Mouse (Mus musculus) layer of hippocampus, postnatal 25 days (tissue): ENCODE data around the gene Apex1. TPM values are rescaled to one million over a fixed set of nuclear protein-coding genes. Genes with fewer than 3 reads are reported as not detected.
"Not testable (repeated sequence)": the region's sequence is repeated elsewhere in the genome, so short reads cannot be mapped to it uniquely, and the experiment has no call there.

Experiments used
- DNase-seq, 2 experiments: peaks; one replicate each; pipeline ENCODE4 v3.0.0; 2022; ENCODE audit warnings: mixed read lengths in 2 of 2, low spot score in 1 of 2; ENCODE audit errors: extremely low spot score in 1 of 2
- total RNA-seq, 2 experiments: library from RNA; stranded (reverse); gene quantifications; 2 replicates each; pipeline ENCODE4 v1.2.3; 2021

Gene Apex1
- total RNA-seq, 2 experiments from 2014 or later: 67.4 to 75.4 TPM

- DNase-seq: no peak
Measured at GRCm38 (mm10) chr14:50925111-50925920, 548 bp downstream of the Apex1 start.

GRCm38 (mm10) chr14:50927366-50927765 lies 2.6 kb downstream of the Apex1 start:
- DNase-seq: no peak

- no peak for DNase-seq
Measured at GRCm38 (mm10) chr14:50929951-50930350, 5.2 kb downstream of the Apex1 start.

- peak in 1 of 2 experiments; percentile 34 for DNase-seq
Measured at GRCm38 (mm10) chr14:50930377-50930753, 5.6 kb downstream of the Apex1 start.

- DNase-seq: peak; percentile 94 to 96
Measured at GRCm38 (mm10) chr14:50930754-50931492, 6.2 kb downstream of the Apex1 start, which contains the start of the genes Pip4p1 and Pnp. Gene Pip4p1, minus strand, starts transcription at chr14:50930856. Gene Pnp, plus strand, starts transcription at chr14:50931082.

GRCm38 (mm10) chr14:50931493-50932020 lies 6.8 kb downstream of the Apex1 start:
- DNase-seq: no peak

- DNase-seq: no peak
Measured at GRCm38 (mm10) chr14:50936649-50937048, 11.9 kb downstream of the Apex1 start.

GRCm38 (mm10) chr14:50938119-50938908 lies 13.5 kb downstream of the Apex1 start:
- no peak for DNase-seq

GRCm38 (mm10) chr14:50938940-50939339 lies 14.2 kb downstream of the Apex1 start:
- DNase-seq: no peak

- peak; percentile 81 to 82 for DNase-seq
Measured at GRCm38 (mm10) chr14:50943932-50944667, 19.3 kb downstream of the Apex1 start, which contains the start of gene Gm49342. Gene Gm49342, plus strand, starts transcription at chr14:50944517.

- DNase-seq: not testable (repeated sequence)
Measured at GRCm38 (mm10) chr14:50944668-50945033, 19.9 kb downstream of the Apex1 start.

GRCm38 (mm10) chr14:50945081-50945480 lies 20.3 kb downstream of the Apex1 start:
- DNase-seq: not testable (repeated sequence)

GRCm38 (mm10) chr14:50945526-50945925 lies 20.8 kb downstream of the Apex1 start:
- not testable (repeated sequence) for DNase-seq

- DNase-seq: no peak
Measured at GRCm38 (mm10) chr14:50955487-50955886, 30.7 kb downstream of the Apex1 start.

GRCm38 (mm10) chr14:50955942-50956508 lies 31.3 kb downstream of the Apex1 start, which contains the start of gene Pnp2:
Gene Pnp2, plus strand, starts transcription at chr14:50955992.
- DNase-seq: peak in 1 of 2 experiments; percentile 23

GRCm38 (mm10) chr14:50956724-50957123 lies 32.0 kb downstream of the Apex1 start:
- not testable (repeated sequence) for DNase-seq

GRCm38 (mm10) chr14:50957146-50957545 lies 32.4 kb downstream of the Apex1 start:
- not testable (repeated sequence) for DNase-seq

GRCm38 (mm10) chr14:50958289-50958995 lies 33.7 kb downstream of the Apex1 start:
- not testable (repeated sequence) for DNase-seq
